Mouse (Mus musculus): ENCODE data around the gene Ccdc40. TPM values are rescaled to one million over a fixed set of nuclear protein-coding genes. Genes with fewer than 3 reads are reported as not detected.

Ccdc40 gene
- polyA plus RNA-seq, 1 experiment from 2014 or later: 12.1 TPM

DNA sequence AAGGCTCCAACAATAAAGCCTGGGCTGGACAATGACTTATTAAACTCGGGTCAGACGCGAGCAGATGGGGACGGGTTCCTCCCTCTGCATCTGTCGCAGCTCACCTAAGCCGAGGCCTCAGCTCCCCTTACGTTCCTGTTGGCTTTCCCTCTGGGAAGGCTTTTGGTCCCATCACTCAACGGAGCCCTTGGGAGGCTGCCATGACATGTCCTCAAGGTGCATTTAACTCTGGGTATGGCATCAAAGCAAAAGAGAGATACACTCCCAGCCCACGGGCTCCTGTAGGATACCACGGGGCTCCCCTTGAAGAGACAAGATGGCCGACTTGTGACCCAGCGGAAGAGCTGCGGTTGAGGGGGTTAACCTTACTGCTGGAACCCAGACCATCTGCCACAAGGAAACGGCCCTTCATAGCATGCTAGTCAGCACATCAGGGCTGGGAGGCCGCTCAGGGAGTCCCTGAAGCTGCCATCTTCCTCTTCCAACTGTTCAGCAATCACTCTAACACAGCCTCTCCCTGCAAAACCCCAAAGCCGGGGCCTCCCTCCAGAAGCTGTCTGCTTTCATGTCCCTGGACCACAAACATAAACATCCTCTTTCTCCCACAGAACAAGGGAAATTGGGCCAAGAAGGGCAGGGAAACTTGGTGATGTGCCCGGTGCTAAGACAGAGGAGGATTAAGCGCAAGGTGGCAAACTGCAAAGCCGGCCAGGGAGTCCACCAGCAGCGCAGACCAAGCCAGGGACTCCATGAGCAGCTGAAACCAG is 5.1 kb upstream of the Ccdc40 start:
- Histone ChIP-seq H3K27me3 (ENCODE audit: control insufficient read depth, insufficient read depth, low read length) (no peaks in the 10 kb centered on the region), H3K4me3 (ENCODE audit: low read depth, low read length) (no peak overlapping the region), H3K9me3 (replicated peaks; ENCODE audit: control insufficient read depth, low read length) (no peaks in the 10 kb centered on the region), H3K9ac (replicated peaks; ENCODE audit: low read length) (no peak overlapping the region), H3K36me3 (replicated peaks; ENCODE audit: control insufficient read depth, insufficient read depth, low read depth, low read length) (no peaks in the 10 kb centered on the region), H3K27ac (replicated peaks; ENCODE audit: low read depth, low read length) (no peak overlapping the region), H3K4me2 (ENCODE audit: low read depth, low read length) (no peak overlapping the region), H3K4me1 (ENCODE audit: control insufficient read depth, insufficient read depth, low read length) (peaks cover 9% of the 10 kb centered on the region)
- DNase-seq (ENCODE audit: low spot score) (no peak), ATAC-seq (replicated peaks; ENCODE audit: insufficient number of reproducible peaks, low FRiP score, low TSS enrichment, low read depth) (no peak)
- 84% methylated on average over 20 of the region's 20 CpGs for WGBS

DNA sequence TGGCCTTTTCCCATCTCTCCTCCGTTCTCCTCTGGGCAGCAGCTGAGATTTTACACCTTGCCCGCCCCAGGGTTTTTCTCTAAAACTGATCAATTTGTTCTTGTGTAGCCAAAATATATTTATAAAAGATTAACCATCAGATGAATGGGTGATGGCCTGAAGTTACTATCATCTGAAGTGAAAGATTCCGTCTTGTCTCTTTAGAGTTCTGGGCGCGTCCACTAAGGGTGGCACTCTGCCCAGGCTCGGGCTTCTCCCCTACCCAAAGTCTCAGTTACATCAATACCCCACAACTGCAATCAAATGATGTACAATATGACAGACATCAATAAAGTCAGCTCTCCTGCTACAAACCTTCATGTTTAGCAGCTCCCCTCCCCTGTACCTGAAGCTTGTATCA is 3.4 kb upstream of the Ccdc40 start:
- Histone ChIP-seq H3K27ac (replicated peaks; ENCODE audit: low read depth, low read length) (no peak overlapping the region), H3K4me2 (ENCODE audit: low read depth, low read length) (no peak overlapping the region), H3K27me3 (ENCODE audit: control insufficient read depth, insufficient read depth, low read length) (no peaks in the 10 kb centered on the region), H3K9ac (replicated peaks; ENCODE audit: low read length) (no peak overlapping the region), H3K4me1 (ENCODE audit: control insufficient read depth, insufficient read depth, low read length) (peaks cover 10% of the 10 kb centered on the region), H3K9me3 (replicated peaks; ENCODE audit: control insufficient read depth, low read length) (no peaks in the 10 kb centered on the region), H3K4me3 (ENCODE audit: low read depth, low read length) (no peak overlapping the region), H3K36me3 (replicated peaks; ENCODE audit: control insufficient read depth, insufficient read depth, low read depth, low read length) (no peaks in the 10 kb centered on the region)
- no peak for ATAC-seq (replicated peaks; ENCODE audit: insufficient number of reproducible peaks, low FRiP score, low TSS enrichment, low read depth)
- 91% methylated on average over 6 of the region's 6 CpGs for WGBS
- DNase-seq (ENCODE audit: low spot score): no peak

GRCm38 (mm10) chr11:119225634-119226033 is 2.7 kb upstream of the Ccdc40 start:
- no peak for DNase-seq (ENCODE audit: low spot score)
- no peak overlapping the region for H3K9ac ChIP-seq (replicated peaks; ENCODE audit: low read length)

GRCm38 (mm10) chr11:119227591-119227990 is 781 bp upstream of the Ccdc40 start:
- H3K36me3 ChIP-seq (replicated peaks; ENCODE audit: control insufficient read depth, insufficient read depth, low read depth, low read length): no peaks in the 10 kb centered on the region
- H3K4me1 ChIP-seq (ENCODE audit: control insufficient read depth, insufficient read depth, low read length): peaks cover 4% of the 10 kb centered on the region
- H3K4me2 ChIP-seq (ENCODE audit: low read depth, low read length): peak overlapping the region; percentile 95
- DNase-seq (ENCODE audit: low spot score) (no peak), ATAC-seq (replicated peaks; ENCODE audit: insufficient number of reproducible peaks, low FRiP score, low TSS enrichment, low read depth) (no peak)
- H3K27ac ChIP-seq (replicated peaks; ENCODE audit: low read depth, low read length): no peak overlapping the region
- 5% methylated on average over 12 of the region's 12 CpGs for WGBS
- peak overlapping the region; percentile 69 for H3K9ac ChIP-seq (replicated peaks; ENCODE audit: low read length)
- no peaks in the 10 kb centered on the region for H3K27me3 ChIP-seq (ENCODE audit: control insufficient read depth, insufficient read depth, low read length)
- peak overlapping the region; percentile 82 for H3K4me3 ChIP-seq (ENCODE audit: low read depth, low read length)
- H3K9me3 ChIP-seq (replicated peaks; ENCODE audit: control insufficient read depth, low read length): no peaks in the 10 kb centered on the region

More at GRCm38 (mm10) chr11:119225634-119226033, 2.7 kb upstream of the Ccdc40 start:
- Histone ChIP-seq H3K4me2 (ENCODE audit: low read depth, low read length) (no peak overlapping the region; the same call in 1 of the 2 replicates), H3K4me3 (ENCODE audit: low read depth, low read length) (no peak overlapping the region), H3K36me3 (replicated peaks; ENCODE audit: control insufficient read depth, insufficient read depth, low read depth, low read length) (no peaks in the 10 kb centered on the region), H3K27me3 (ENCODE audit: control insufficient read depth, insufficient read depth, low read length) (no peaks in the 10 kb centered on the region), H3K9me3 (replicated peaks; ENCODE audit: control insufficient read depth, low read length) (no peaks in the 10 kb centered on the region), H3K27ac (replicated peaks; ENCODE audit: low read depth, low read length) (no peak overlapping the region), H3K4me1 (ENCODE audit: control insufficient read depth, insufficient read depth, low read length) (peaks cover 4% of the 10 kb centered on the region)
- ATAC-seq (replicated peaks; ENCODE audit: insufficient number of reproducible peaks, low FRiP score, low TSS enrichment, low read depth): no peak
- 68% methylated on average over 9 of the region's 9 CpGs for WGBS

- peak; percentile 82 for ATAC-seq (replicated peaks; ENCODE audit: insufficient number of reproducible peaks, low FRiP score, low TSS enrichment, low read depth)
- WGBS: under 1% methylated on average over 34 of the region's 34 CpGs
- peaks cover 4% of the 10 kb centered on the region for H3K4me1 ChIP-seq (ENCODE audit: control insufficient read depth, insufficient read depth, low read length)
Measured at GRCm38 (mm10) chr11:119228846-119229626, 664 bp downstream of the Ccdc40 start.

GRCm38 (mm10) chr11:119234770-119235169 is 6.4 kb downstream of the Ccdc40 start:
- DNase-seq (ENCODE audit: low spot score) (no peak), ATAC-seq (replicated peaks; ENCODE audit: insufficient number of reproducible peaks, low FRiP score, low TSS enrichment, low read depth) (no peak)
- no peaks in the 10 kb centered on the region for H3K9me3 ChIP-seq (replicated peaks; ENCODE audit: control insufficient read depth, low read length)
- H3K36me3 ChIP-seq (replicated peaks; ENCODE audit: control insufficient read depth, insufficient read depth, low read depth, low read length): no peaks in the 10 kb centered on the region
- H3K27me3 ChIP-seq (ENCODE audit: control insufficient read depth, insufficient read depth, low read length): no peaks in the 10 kb centered on the region
- H3K27ac ChIP-seq (replicated peaks; ENCODE audit: low read depth, low read length): no peak overlapping the region
- H3K4me3 ChIP-seq (ENCODE audit: low read depth, low read length): no peak overlapping the region
- H3K9ac ChIP-seq (replicated peaks; ENCODE audit: low read length): no peak overlapping the region
- H3K4me2 ChIP-seq (ENCODE audit: low read depth, low read length): no peak overlapping the region
- WGBS: 96% methylated on average over 10 of the region's 10 CpGs
- H3K4me1 ChIP-seq (ENCODE audit: control insufficient read depth, insufficient read depth, low read length): no peaks in the 10 kb centered on the region

More at GRCm38 (mm10) chr11:119228846-119229626, 664 bp downstream of the Ccdc40 start:
- H3K36me3 ChIP-seq (replicated peaks; ENCODE audit: control insufficient read depth, insufficient read depth, low read depth, low read length): no peaks in the 10 kb centered on the region
- no peaks in the 10 kb centered on the region for H3K27me3 ChIP-seq (ENCODE audit: control insufficient read depth, insufficient read depth, low read length)
- H3K9ac ChIP-seq (replicated peaks; ENCODE audit: low read length): peak overlapping the region; percentile 69
- H3K4me2 ChIP-seq (ENCODE audit: low read depth, low read length): peak overlapping the region; percentile 95
- no peaks in the 10 kb centered on the region for H3K9me3 ChIP-seq (replicated peaks; ENCODE audit: control insufficient read depth, low read length)
- peak overlapping the region; percentile 56; the same call in 1 of the 2 replicates for H3K27ac ChIP-seq (replicated peaks; ENCODE audit: low read depth, low read length)
- H3K4me3 ChIP-seq (ENCODE audit: low read depth, low read length): peak overlapping the region; percentile 82
- DNase-seq (ENCODE audit: low spot score): peak; percentile 93

DNA sequence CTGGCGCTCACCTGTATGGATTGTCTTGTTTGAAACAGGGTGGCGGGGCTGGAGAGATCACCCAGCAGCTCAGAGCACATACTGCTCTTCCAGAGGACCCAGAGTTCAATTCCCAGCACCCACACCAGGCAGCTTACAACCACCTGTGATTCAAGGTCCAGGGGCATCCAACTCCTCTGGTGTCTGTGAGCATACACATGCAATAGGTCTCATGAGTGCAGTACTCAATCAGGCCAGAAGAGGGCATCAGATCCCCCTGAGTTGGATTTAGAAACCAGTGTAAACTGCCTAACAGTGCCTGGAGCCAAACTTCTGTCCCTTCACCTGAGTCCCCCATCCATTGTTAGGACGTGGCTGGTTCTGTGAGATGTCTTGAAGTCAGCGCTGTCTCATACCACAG is 7.2 kb downstream of the Ccdc40 start:
- Histone ChIP-seq H3K9ac (replicated peaks; ENCODE audit: low read length) (no peak overlapping the region), H3K36me3 (replicated peaks; ENCODE audit: control insufficient read depth, insufficient read depth, low read depth, low read length) (no peaks in the 10 kb centered on the region), H3K27me3 (ENCODE audit: control insufficient read depth, insufficient read depth, low read length) (no peaks in the 10 kb centered on the region), H3K4me2 (ENCODE audit: low read depth, low read length) (no peak overlapping the region), H3K9me3 (replicated peaks; ENCODE audit: control insufficient read depth, low read length) (no peaks in the 10 kb centered on the region), H3K4me3 (ENCODE audit: low read depth, low read length) (no peak overlapping the region), H3K27ac (replicated peaks; ENCODE audit: low read depth, low read length) (no peak overlapping the region), H3K4me1 (ENCODE audit: control insufficient read depth, insufficient read depth, low read length) (no peaks in the 10 kb centered on the region)
- no peak for ATAC-seq (replicated peaks; ENCODE audit: insufficient number of reproducible peaks, low FRiP score, low TSS enrichment, low read depth)
- WGBS: 79% methylated on average over 4 of the region's 4 CpGs
- peak; percentile 79 for DNase-seq (ENCODE audit: low spot score)

GRCm38 (mm10) chr11:119236354-119236753 is 8.0 kb downstream of the Ccdc40 start:
- 48% methylated on average over 8 of the region's 8 CpGs for WGBS
- H3K4me2 ChIP-seq (ENCODE audit: low read depth, low read length): no peak overlapping the region
- H3K36me3 ChIP-seq (replicated peaks; ENCODE audit: control insufficient read depth, insufficient read depth, low read depth, low read length): no peaks in the 10 kb centered on the region
- H3K27ac ChIP-seq (replicated peaks; ENCODE audit: low read depth, low read length): no peak overlapping the region
- H3K9me3 ChIP-seq (replicated peaks; ENCODE audit: control insufficient read depth, low read length): no peaks in the 10 kb centered on the region
- ATAC-seq (replicated peaks; ENCODE audit: insufficient number of reproducible peaks, low FRiP score, low TSS enrichment, low read depth) (no peak), DNase-seq (ENCODE audit: low spot score) (no peak)
- no peak overlapping the region for H3K4me3 ChIP-seq (ENCODE audit: low read depth, low read length)
- H3K27me3 ChIP-seq (ENCODE audit: control insufficient read depth, insufficient read depth, low read length): no peaks in the 10 kb centered on the region
- no peak overlapping the region for H3K9ac ChIP-seq (replicated peaks; ENCODE audit: low read length)
- H3K4me1 ChIP-seq (ENCODE audit: control insufficient read depth, insufficient read depth, low read length): no peaks in the 10 kb centered on the region

Data from embryonic facial prominence, embryonic 11.5 days (tissue).